Comparison of ENCODE assay signal across 15 mouse cellular contexts in genomic region chr8:46414874-46415273, GRCm38 (mm10). TPM values are rescaled to one million over a fixed set of nuclear protein-coding genes. Genes with fewer than 3 reads are reported as not detected.
A peak's percentile ranks its signal among the peaks of the same experiment; 100 is the strongest.
DNase-seq lines count a peak whose midpoint lies in the region; ATAC-seq and TF ChIP-seq lines count a peak whose summit lies in the region.
"Had no signal": no experiment of that assay in that cellular context is flagged by ENCODE, and none has a peak within 500 bp of the region (broad histone marks: within the 10 kb centered on the region; RNA-seq: fewer than 3 reads in every experiment).

No protein-coding gene starts in this region.

- no peak for TF ChIP-seq POLR2A in heart, adult 2 months (IDR thresholded peaks at IDR 0.05; ENCODE audit: insufficient read depth, low read depth, low read length)

- H3K79me2 ChIP-seq in heart, adult 2 months (replicated peaks; ENCODE audit: control insufficient read depth, insufficient read depth, low read length): no peaks in the 10 kb centered on the region

- no peaks in the 10 kb centered on the region for H3K27me3 ChIP-seq in kidney, embryonic 15.5 days
- H3K27me3 ChIP-seq in heart, adult 2 months (ENCODE audit: control insufficient read depth, insufficient read depth, low read length): no peaks in the 10 kb centered on the region

- 85% methylated on average over 6 of the region's 6 CpGs for WGBS in kidney, embryonic 15.5 days
- whole genome bisulfite sequencing in heart, adult 2 months: 41% methylated on average over 6 of the region's 6 CpGs

- H3K9me3 ChIP-seq in kidney, embryonic 15.5 days (replicated peaks): no peaks in the 10 kb centered on the region

- no peak overlapping the region for H3K27ac ChIP-seq in kidney, embryonic 15.5 days
- H3K27ac ChIP-seq in heart, adult 2 months: peak overlapping the region; percentile 85

- peak; percentile 24 to 36 for DNase-seq in kidney, adult 8-10 months
- peak; percentile 45 for DNase-seq in adrenal gland, postnatal 25 days
- peak; percentile 46 to 54 for DNase-seq in heart, adult 2 months
- DNase-seq in heart, postnatal 10 days: peak; percentile 59 to 67
- DNase-seq in testis, postnatal 10 days (ENCODE audit: low spot score): no peak
- no peak for DNase-seq in layer of hippocampus, postnatal 36 days
- DNase-seq in embryo, embryonic 11 days: no peak
- DNase-seq: cerebellum, adult 11 months had no signal

- H3K4me3 ChIP-seq in kidney, embryonic 15.5 days (replicated peaks): no peak overlapping the region
- no peak overlapping the region for H3K4me3 ChIP-seq in heart, adult 2 months
- H3K4me3 ChIP-seq: erythroblast, embryonic 14.5 days had no signal

- H3K36me3 ChIP-seq in kidney, embryonic 15.5 days: no peaks in the 10 kb centered on the region
- H3K36me3 ChIP-seq in heart, adult 2 months (ENCODE audit: control insufficient read depth, insufficient read depth, low read length): peaks cover 2% of the 10 kb centered on the region; the same call in 1 of the 2 replicates

- TF ChIP-seq CTCF in heart, adult 2 months (IDR thresholded peaks at IDR 0.05): no peak

- H3K4me2 ChIP-seq in kidney, embryonic 15.5 days: no peak overlapping the region
- H3K4me2 ChIP-seq: liver, embryonic 11.5 days; midbrain, embryonic 11.5 days had no signal

- TF ChIP-seq EP300 in heart, adult 2 months (IDR thresholded peaks at IDR 0.05; ENCODE audit: insufficient read depth, low read depth, low read length): peak; percentile 39; the same call in 1 of the 2 replicates

- no peaks in the 10 kb centered on the region for H3K4me1 ChIP-seq in kidney, embryonic 15.5 days
- peaks cover 7% of the 10 kb centered on the region; the same call in 1 of the 2 replicates for H3K4me1 ChIP-seq in heart, adult 2 months (ENCODE audit: control insufficient read depth, insufficient read depth, low read length)

- no peak for ATAC-seq in kidney, embryonic 15.5 days (replicated peaks; ENCODE audit: low FRiP score)
- ATAC-seq: CD4-positive, CD25-positive, alpha-beta regulatory T cell, adult 4 months; hindbrain, embryonic 16.5 days; lung, postnatal 0 days had no signal

- intact Hi-C loops in heart, adult 2 months (cut with DNase I): loop anchor here (5.0 kb wide), 3 partner anchors 57 to 132 kb away; partner anchors contain the start of gene Acsl1
- intact Hi-C loops in heart, postnatal 10 days (cut with DNase I): loop anchor here (2.0 to 5.0 kb wide), 2 partner anchors 82 to 88 kb away; no protein-coding TSS in a partner anchor

- H3K9ac ChIP-seq in kidney, embryonic 15.5 days: no peak overlapping the region
- H3K9ac ChIP-seq in heart, adult 2 months (ENCODE audit: low read depth, low read length): no peak overlapping the region

RNA-seq across cellular contexts. Expression of gene Acsl1, which starts 56.0 kb away (rescaled TPM):
- polyA plus RNA-seq in kidney, embryonic 15.5 days (2015; fragmentation: Nextera tagmentation; extraction: Ambion mirVana): 18.5 and 18.8 TPM in 2 replicates
- total RNA-seq in adrenal gland, postnatal 25 days (2021): 295 and 361 TPM in 2 replicates
- 100 to 1,000 TPM; 774 to 911 TPM for total RNA-seq in heart, adult 2 months (2021)
- 330 and 577 TPM in 2 replicates for polyA plus RNA-seq in heart, adult 2 months (2012; rRNA removed)
- 100 to 1,000 TPM; 855 to 861 TPM for total RNA-seq in heart, postnatal 10 days (2021)
- 10 to 100 TPM; 39.8 to 44.9 TPM for total RNA-seq in layer of hippocampus, postnatal 36 days (2021)

Comparison
In these comparisons a context has a peak if more than half of its experiments do, and no peak if none do; other contexts are left out.
1. DNase-seq: peak in kidney, adult 8-10 months (2 of 2), adrenal gland, postnatal 25 days (single experiment), heart, adult 2 months (2 of 2) and heart, postnatal 10 days (2 of 2); none in testis, postnatal 10 days (single experiment), layer of hippocampus, postnatal 36 days (0 of 2) and embryo, embryonic 11 days (single experiment).